Mouse (Mus musculus): ENCODE data around the gene Enpp7.

Gene Enpp7

GRCm38 (mm10) chr11:118975917-118976316, 12.1 kb upstream of the Enpp7 start:
- peak; percentile 58 for DNase-seq (ENCODE audit: low read depth, low spot score)
- Histone ChIP-seq H3K27me3 (ENCODE audit: control insufficient read depth, insufficient read depth, low read length, poor library complexity, severe bottlenecking) (no peaks in the 10 kb centered on the region), H3K36me3 (ENCODE audit: control insufficient read depth, insufficient read depth, low read length, poor library complexity, severe bottlenecking) (no peaks in the 10 kb centered on the region)

GRCm38 (mm10) chr11:118980388-118980787, 7.6 kb upstream of the Enpp7 start:
- H3K27me3 ChIP-seq (ENCODE audit: control insufficient read depth, insufficient read depth, low read length, poor library complexity, severe bottlenecking) = no peaks in the 10 kb centered on the region
- peak; percentile 80 for DNase-seq (ENCODE audit: low read depth, low spot score)
- H3K36me3 ChIP-seq (ENCODE audit: control insufficient read depth, insufficient read depth, low read length, poor library complexity, severe bottlenecking) = no peaks in the 10 kb centered on the region

GRCm38 (mm10) chr11:118981012-118981776, 6.8 kb upstream of the Enpp7 start:
- DNase-seq (ENCODE audit: low read depth, low spot score) = peak; percentile 84
- H3K27me3 ChIP-seq (ENCODE audit: control insufficient read depth, insufficient read depth, low read length, poor library complexity, severe bottlenecking) = no peaks in the 10 kb centered on the region
- no peaks in the 10 kb centered on the region for H3K36me3 ChIP-seq (ENCODE audit: control insufficient read depth, insufficient read depth, low read length, poor library complexity, severe bottlenecking)

- Histone ChIP-seq H3K27me3 (ENCODE audit: control insufficient read depth, insufficient read depth, low read length, poor library complexity, severe bottlenecking) (no peaks in the 10 kb centered on the region), H3K36me3 (ENCODE audit: control insufficient read depth, insufficient read depth, low read length, poor library complexity, severe bottlenecking) (no peaks in the 10 kb centered on the region)
- DNase-seq (ENCODE audit: low read depth, low spot score) = no peak
These were observed 5.3 kb upstream of the Enpp7 start for GRCm38 (mm10) chr11:118982593-118983113.

- no peaks in the 10 kb centered on the region for H3K36me3 ChIP-seq (ENCODE audit: control insufficient read depth, insufficient read depth, low read length, poor library complexity, severe bottlenecking)
- no peak for DNase-seq (ENCODE audit: low read depth, low spot score)
- no peaks in the 10 kb centered on the region for H3K27me3 ChIP-seq (ENCODE audit: control insufficient read depth, insufficient read depth, low read length, poor library complexity, severe bottlenecking)
These were observed 2.4 kb upstream of the Enpp7 start for GRCm38 (mm10) chr11:118985571-118985970.

- H3K36me3 ChIP-seq (ENCODE audit: control insufficient read depth, insufficient read depth, low read length, poor library complexity, severe bottlenecking) = no peaks in the 10 kb centered on the region
- H3K27me3 ChIP-seq (ENCODE audit: control insufficient read depth, insufficient read depth, low read length, poor library complexity, severe bottlenecking) = no peaks in the 10 kb centered on the region
- no peak for DNase-seq (ENCODE audit: low read depth, low spot score)
These were observed 4.8 kb downstream of the Enpp7 start for GRCm38 (mm10) chr11:118992781-118993180.

GRCm38 (mm10) chr11:118995448-118995847, 7.5 kb downstream of the Enpp7 start:
- no peak for DNase-seq (ENCODE audit: low read depth, low spot score)
- Histone ChIP-seq H3K36me3 (ENCODE audit: control insufficient read depth, insufficient read depth, low read length, poor library complexity, severe bottlenecking) (no peaks in the 10 kb centered on the region), H3K27me3 (ENCODE audit: control insufficient read depth, insufficient read depth, low read length, poor library complexity, severe bottlenecking) (no peaks in the 10 kb centered on the region)

GRCm38 (mm10) chr11:118997182-118997581, 9.2 kb downstream of the Enpp7 start:
- Histone ChIP-seq H3K27me3 (ENCODE audit: control insufficient read depth, insufficient read depth, low read length, poor library complexity, severe bottlenecking) (no peaks in the 10 kb centered on the region), H3K36me3 (ENCODE audit: control insufficient read depth, insufficient read depth, low read length, poor library complexity, severe bottlenecking) (no peaks in the 10 kb centered on the region)
- no peak for DNase-seq (ENCODE audit: low read depth, low spot score)

- DNase-seq (ENCODE audit: low read depth, low spot score) = peak; percentile 81
- Histone ChIP-seq H3K27me3 (ENCODE audit: control insufficient read depth, insufficient read depth, low read length, poor library complexity, severe bottlenecking) (no peaks in the 10 kb centered on the region), H3K36me3 (ENCODE audit: control insufficient read depth, insufficient read depth, low read length, poor library complexity, severe bottlenecking) (no peaks in the 10 kb centered on the region)
These were observed 10.7 kb downstream of the Enpp7 start for GRCm38 (mm10) chr11:118998540-118999265.

GRCm38 (mm10) chr11:118999361-118999804, 11.4 kb downstream of the Enpp7 start:
- Histone ChIP-seq H3K36me3 (ENCODE audit: control insufficient read depth, insufficient read depth, low read length, poor library complexity, severe bottlenecking) (no peaks in the 10 kb centered on the region), H3K27me3 (ENCODE audit: control insufficient read depth, insufficient read depth, low read length, poor library complexity, severe bottlenecking) (no peaks in the 10 kb centered on the region)
- no peak for DNase-seq (ENCODE audit: low read depth, low spot score)

GRCm38 (mm10) chr11:119000877-119001276, 12.9 kb downstream of the Enpp7 start:
- DNase-seq (ENCODE audit: low read depth, low spot score) = no peak
- no peaks in the 10 kb centered on the region for H3K27me3 ChIP-seq (ENCODE audit: control insufficient read depth, insufficient read depth, low read length, poor library complexity, severe bottlenecking)
- H3K36me3 ChIP-seq (ENCODE audit: control insufficient read depth, insufficient read depth, low read length, poor library complexity, severe bottlenecking) = no peaks in the 10 kb centered on the region

GRCm38 (mm10) chr11:119001493-119002128, 13.6 kb downstream of the Enpp7 start:
- no peak for DNase-seq (ENCODE audit: low read depth, low spot score)
- no peaks in the 10 kb centered on the region for H3K27me3 ChIP-seq (ENCODE audit: control insufficient read depth, insufficient read depth, low read length, poor library complexity, severe bottlenecking)
- H3K36me3 ChIP-seq (ENCODE audit: control insufficient read depth, insufficient read depth, low read length, poor library complexity, severe bottlenecking) = no peaks in the 10 kb centered on the region

- no peaks in the 10 kb centered on the region for H3K27me3 ChIP-seq (ENCODE audit: control insufficient read depth, insufficient read depth, low read length, poor library complexity, severe bottlenecking)
- peak; percentile 46 for DNase-seq (ENCODE audit: low read depth, low spot score)
These were observed 17.7 kb downstream of the Enpp7 start for GRCm38 (mm10) chr11:119005547-119006275.

GRCm38 (mm10) chr11:119006462-119006861, 18.5 kb downstream of the Enpp7 start:
- Histone ChIP-seq H3K27me3 (ENCODE audit: control insufficient read depth, insufficient read depth, low read length, poor library complexity, severe bottlenecking) (no peaks in the 10 kb centered on the region), H3K36me3 (ENCODE audit: control insufficient read depth, insufficient read depth, low read length, poor library complexity, severe bottlenecking) (no peaks in the 10 kb centered on the region)
- no peak for DNase-seq (ENCODE audit: low read depth, low spot score)

More at GRCm38 (mm10) chr11:119005547-119006275, 17.7 kb downstream of the Enpp7 start:
- H3K36me3 ChIP-seq (ENCODE audit: control insufficient read depth, insufficient read depth, low read length, poor library complexity, severe bottlenecking) = no peaks in the 10 kb centered on the region

All from splenic B cell, adult 2 months (primary cell).